15 mouse cellular contexts compared by ENCODE assay signal in genomic region chr2:5165941-5166361, GRCm38 (mm10). TPM values are rescaled to one million over a fixed set of nuclear protein-coding genes. Genes with fewer than 3 reads are reported as not detected.
DNase-seq lines count a peak whose midpoint lies in the region; ATAC-seq lines count a peak whose summit lies in the region.
"Had no signal": no experiment of that assay in that cellular context is flagged by ENCODE, and none has a peak within 500 bp of the region (broad histone marks: within the 10 kb centered on the region; RNA-seq: fewer than 3 reads in every experiment).

No protein-coding gene starts in this region.

- no peak for ATAC-seq in megakaryocyte progenitor cell, adult 5-6 weeks (replicated peaks; ENCODE audit: poor library complexity)
- ATAC-seq: forebrain, postnatal 0 days; inflammation-experienced regulatory T-cells, adult 6 months; liver, postnatal 0 days had no signal

- peak; percentile 59 for DNase-seq in gastrocnemius, postnatal 25 days
- DNase-seq in gastrocnemius, postnatal 10 days, result no peak
- DNase-seq in ovary, postnatal 36 days (ENCODE audit: low spot score), result peak; percentile 48
- no peak for DNase-seq in ovary, postnatal 14 days (ENCODE audit: low spot score)
- peak; percentile 62 for DNase-seq in NIH3T3 (ENCODE audit: low read depth)
- DNase-seq in heart, postnatal 25 days (ENCODE audit: low spot score), result peak; percentile 40
- no peak for DNase-seq in embryo, embryonic 10.5 days (ENCODE audit: low spot score)
- DNase-seq: adrenal gland, adult 2 months; forebrain, postnatal 0 days; kidney, postnatal 14 days; liver, postnatal 0 days; thymus, adult 18-20 months had no signal

- intact Hi-C loops in heart, postnatal 25 days (cut with DNase I), result no loop called here

RNA-seq across cellular contexts. Expression of gene Ccdc3, which starts 28.4 kb away (rescaled TPM):
- 1 to 10 TPM; 5.4 to 5.5 TPM for total RNA-seq in gastrocnemius, postnatal 25 days (2021)
- 1 to 10 TPM; 6.7 to 8.6 TPM for total RNA-seq in gastrocnemius, postnatal 10 days (2021)
- total RNA-seq in heart, postnatal 25 days (2021), result 1 to 10 TPM; 2.9 to 4.5 TPM
- not detected in 2 replicates for total RNA-seq in megakaryocyte progenitor cell, adult 5-6 weeks (2015)
- total RNA-seq in megakaryocyte progenitor cell, adult 5-6 weeks (2017), result not detected in 2 replicates
- total RNA-seq: common myeloid progenitor, adult 5-6 weeks had no signal

Comparison
In these comparisons a context has a peak if more than half of its experiments do, and no peak if none do; other contexts are left out.
1. DNase-seq: peak in gastrocnemius, postnatal 25 days (single experiment), ovary, postnatal 36 days (single experiment), NIH3T3 (single experiment) and heart, postnatal 25 days (single experiment); none in gastrocnemius, postnatal 10 days (single experiment), ovary, postnatal 14 days (single experiment) and embryo, embryonic 10.5 days (single experiment).